Mouse (Mus musculus) gastrocnemius, adult 8-10 months (tissue): ENCODE measurements at regions not wholly inside any gene's neighbourhood (a gene's known extent, or its start where the extent isn't known, plus 50 kb on each side); places are given as distances from the start of the nearest gene placed in this dataset.

Experiments
- DNase-seq, 2 experiments: peaks; one replicate each; pipeline ENCODE4 v3.0.0; 2022; ENCODE audit warnings: low spot score in 2 of 2

GRCm38 (mm10) chr11:31540816-31541215 lies 130.9 kb downstream of the Bod1 start:
- no peak for DNase-seq

GRCm38 (mm10) chr11:31531416-31531815 lies 140.3 kb downstream of the Bod1 start:
- DNase-seq: no peak

GRCm38 (mm10) chr11:31530851-31531250 lies 140.8 kb downstream of the Bod1 start:
- DNase-seq: no peak

- DNase-seq: no peak
Measured at GRCm38 (mm10) chr11:31529686-31530085, 142.0 kb downstream of the Bod1 start.

- DNase-seq: no peak
Measured at GRCm38 (mm10) chr11:31524708-31525107, 147.0 kb downstream of the Bod1 start.

- no peak for DNase-seq
Measured at GRCm38 (mm10) chr11:31524065-31524618, 147.5 kb downstream of the Bod1 start.

GRCm38 (mm10) chr11:31522127-31522526 lies 149.6 kb downstream of the Bod1 start:
- DNase-seq: peak in 1 of 2 experiments; percentile 22

- no peak for DNase-seq
Measured at GRCm38 (mm10) chr11:31520909-31521308, 150.8 kb downstream of the Bod1 start.

GRCm38 (mm10) chr11:31503239-31503916 lies 133.5 kb upstream of the Stc2 start:
- no peak for DNase-seq

- no peak for DNase-seq
Measured at GRCm38 (mm10) chr11:31485429-31485828, 115.6 kb upstream of the Stc2 start.

GRCm38 (mm10) chr11:31481057-31481340 lies 111.1 kb upstream of the Stc2 start:
- no peak for DNase-seq

GRCm38 (mm10) chr11:31480225-31481056 lies 110.6 kb upstream of the Stc2 start:
- no peak for DNase-seq

- DNase-seq: no peak
Measured at GRCm38 (mm10) chr11:31477763-31478162, 107.9 kb upstream of the Stc2 start.

- no peak for DNase-seq
Measured at GRCm38 (mm10) chr11:31477104-31477503, 107.2 kb upstream of the Stc2 start.

- no peak for DNase-seq
Measured at GRCm38 (mm10) chr11:31473017-31473416, 103.1 kb upstream of the Stc2 start.

GRCm38 (mm10) chr11:31470681-31471414 lies 101.0 kb upstream of the Stc2 start:
- no peak for DNase-seq

GRCm38 (mm10) chr11:31464844-31465243 lies 95.0 kb upstream of the Stc2 start:
- DNase-seq: no peak

- no peak for DNase-seq
Measured at GRCm38 (mm10) chr11:31462440-31462839, 92.6 kb upstream of the Stc2 start.

GRCm38 (mm10) chr11:31461824-31462223 lies 92.0 kb upstream of the Stc2 start:
- no peak for DNase-seq

- no peak for DNase-seq
Measured at GRCm38 (mm10) chr11:31461348-31461747, 91.5 kb upstream of the Stc2 start.

- no peak for DNase-seq
Measured at GRCm38 (mm10) chr11:31427374-31427773, 57.5 kb upstream of the Stc2 start.
